Mouse (Mus musculus) cerebellum, adult 2 months (tissue): ENCODE measurements around the gene Tfr2. TPM values are rescaled to one million over a fixed set of nuclear protein-coding genes. Genes with fewer than 3 reads are reported as not detected.

Experiments
- DNase-seq, 2 experiments: peaks; one replicate each; pipeline ENCODE4 v3.0.0; 2021
- H3K27ac ChIP-seq: fragments of 200-500 bp; 2 replicates; pipeline ENCODE4 v1.5.1; 2012; ENCODE audit warnings: low read length, control low read depth, inconsistent platforms; ENCODE audit not compliant: insufficient read depth
- H3K27me3 ChIP-seq: fragments of 200-500 bp; 2 replicates; pipeline ENCODE4 v1.6.1; 2012; ENCODE audit warnings: inconsistent platforms, mild to moderate bottlenecking, low read length, moderate library complexity; ENCODE audit not compliant: control insufficient read depth, insufficient read depth
- H3K4me1 ChIP-seq: fragments of 200-500 bp; 2 replicates; pipeline ENCODE4 v1.6.1; 2011; ENCODE audit warnings: low read length; ENCODE audit not compliant: control insufficient read depth, insufficient read depth
- H3K4me3 ChIP-seq: fragments of 200-500 bp; replicated peaks from 2 replicates; pipeline ENCODE3; 2011; ENCODE audit warnings: mild to moderate bottlenecking, low read depth, low read length, control low read depth; ENCODE audit not compliant: insufficient read depth
- CTCF ChIP-seq: fragments of 200-500 bp; IDR thresholded peaks from 2 replicates; pipeline ENCODE4 v1.5.1; 2011; ENCODE audit warnings: low read depth, mild to moderate bottlenecking, control low read depth, low read length, moderate library complexity, borderline replicate concordance; ENCODE audit not compliant: insufficient read depth
- POLR2A ChIP-seq: fragments of 200-500 bp; IDR thresholded peaks from 2 replicates; pipeline ENCODE4 v1.6.1; 2011; ENCODE audit warnings: low read length, control low read depth, borderline replicate concordance; ENCODE audit not compliant: insufficient read depth
- WGBS: fragments of 180-500 bp; shearing (Covaris S2); methylation state at CpG from one replicate; pipeline ENCODE4 v1.1.7; 2018; 5-methylcytosine and 5-hydroxymethylcytosine counted together
- polyA plus RNA-seq: library from polyadenylated mRNA; depleted of rRNA; stranded (reverse); fragments of >200 nt; gene quantifications from 2 replicates; pipeline ENCODE4 v1.2.3, GENCODE M21; 2012

Gene Tfr2
- polyA plus RNA-seq, 1 experiment: 6.8 TPM

DNA sequence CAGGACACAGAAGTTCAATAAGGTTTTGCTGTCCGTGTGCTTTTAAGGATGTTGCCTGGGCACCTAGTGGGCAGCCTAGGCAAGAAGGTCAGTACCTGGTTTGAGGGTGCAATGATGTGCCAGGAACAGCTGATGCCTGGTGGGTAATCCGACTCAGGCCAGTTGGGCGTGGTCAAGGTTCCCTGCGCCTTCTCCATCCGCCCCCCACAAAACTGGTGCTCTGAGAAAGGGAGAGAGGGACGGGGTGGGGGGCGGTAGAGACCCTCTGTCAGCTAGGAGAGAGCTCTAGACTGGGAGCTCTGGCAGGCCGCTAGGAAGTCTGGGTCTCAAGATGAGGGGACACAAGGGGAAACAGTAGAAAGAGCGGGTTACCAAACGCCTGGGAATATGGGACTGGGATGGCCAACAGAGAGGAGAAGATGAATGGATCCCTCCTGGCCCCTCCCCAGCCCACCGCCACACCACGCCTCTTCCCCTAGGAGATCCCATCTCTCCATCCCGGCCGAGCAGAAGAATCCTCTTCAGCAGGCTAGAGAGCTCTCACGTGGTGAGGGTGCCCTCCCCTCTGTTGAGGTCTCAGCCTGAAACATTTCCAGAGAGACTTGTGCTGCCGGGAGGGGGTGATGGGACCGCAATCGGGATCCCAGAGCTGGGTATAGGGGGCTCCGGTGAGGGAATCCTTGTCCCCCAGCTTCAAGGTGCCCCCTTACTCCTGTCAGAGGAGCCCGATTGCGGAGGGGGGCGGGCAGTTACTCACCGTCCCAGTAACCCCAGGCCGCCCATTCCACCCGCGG is 38.4 kb downstream of the Tfr2 start:
- TF ChIP-seq POLR2A: no peak
- no peak for TF ChIP-seq CTCF
- 26% methylated on average over 26 of the region's 26 CpGs for WGBS
- Histone ChIP-seq H3K4me3 (no peak overlapping the region), H3K27me3 (no peaks in the 10 kb centered on the region), H3K4me1 (peaks cover 3% of the 10 kb centered on the region; the same call in 1 of the 2 replicates), H3K27ac (no peak overlapping the region)
- no peak for DNase-seq

DNA sequence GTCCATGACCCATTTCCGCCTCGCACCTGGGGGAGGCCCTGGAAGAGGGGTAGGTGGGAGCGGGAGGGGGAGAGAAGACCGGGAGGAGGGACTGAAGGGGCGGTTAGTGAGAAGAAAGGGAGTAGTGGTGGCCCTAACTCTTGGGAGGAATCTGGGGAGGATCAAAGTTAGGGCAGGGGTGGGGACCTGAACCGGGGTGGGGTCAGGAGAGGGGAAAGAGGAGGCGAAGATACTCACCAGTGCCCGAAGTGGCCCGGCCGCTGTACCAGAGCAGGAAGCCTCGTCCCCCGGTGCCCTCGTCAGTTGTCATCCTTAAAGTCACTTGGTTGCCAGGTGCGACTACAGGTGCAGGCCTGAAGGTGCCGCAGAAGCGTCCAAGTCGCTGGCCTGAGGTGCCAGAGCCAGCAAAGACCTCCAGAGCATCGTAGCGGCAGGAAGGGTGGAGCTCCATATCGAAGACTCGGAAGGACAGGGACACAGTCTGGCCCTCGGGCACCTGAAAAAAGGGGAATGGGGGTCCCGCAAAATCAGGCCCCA is 39.1 kb downstream of the Tfr2 start:
- TF ChIP-seq CTCF (no peak), POLR2A (no peak)
- H3K27ac ChIP-seq: no peak overlapping the region
- no peak for DNase-seq
- peaks cover 3% of the 10 kb centered on the region; the same call in 1 of the 2 replicates for H3K4me1 ChIP-seq
- WGBS: 29% methylated on average over 22 of the region's 23 CpGs
- no peak overlapping the region for H3K4me3 ChIP-seq
- no peaks in the 10 kb centered on the region for H3K27me3 ChIP-seq

DNA sequence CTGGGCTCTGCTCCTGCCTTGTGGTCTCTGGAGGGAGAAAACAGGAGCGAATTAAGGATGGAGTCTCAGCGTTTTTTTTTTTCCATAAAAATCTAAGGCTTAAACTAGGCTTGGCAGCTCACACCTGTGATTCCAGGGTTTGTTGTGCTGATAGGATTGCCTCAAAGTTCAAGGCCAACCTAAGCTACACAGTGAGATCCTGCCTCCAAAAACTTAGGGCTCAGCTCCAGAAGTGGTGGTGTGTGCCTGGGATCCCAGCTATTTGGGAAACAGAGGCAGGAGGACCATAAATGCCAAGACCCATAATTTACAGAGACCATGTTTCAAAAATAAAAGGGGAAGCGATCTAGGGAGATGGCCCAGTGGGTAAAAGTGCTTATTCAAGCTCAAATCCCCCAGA is 39.7 kb downstream of the Tfr2 start:
- TF ChIP-seq CTCF (no peak), POLR2A (no peak)

DNA sequence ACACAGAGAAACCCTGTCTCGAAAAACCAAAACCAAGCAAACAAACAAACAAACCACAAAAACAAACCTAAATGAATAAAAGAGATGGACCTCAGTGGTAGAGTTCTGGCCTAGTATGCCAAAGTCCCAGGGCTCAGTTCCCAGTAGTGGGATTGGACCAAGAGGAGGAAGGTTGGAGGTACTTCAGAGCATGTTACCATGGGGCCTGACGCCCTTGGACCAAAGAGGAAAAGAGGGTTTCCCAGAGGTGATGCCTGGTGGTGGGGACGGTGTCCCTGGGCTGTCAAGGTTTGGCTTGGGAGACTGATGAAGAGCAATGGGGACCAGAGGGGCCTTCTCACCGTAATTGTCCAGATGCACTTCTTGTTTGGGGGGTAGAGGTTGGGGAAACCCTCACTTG is 40.4 kb downstream of the Tfr2 start:
- H3K27me3 ChIP-seq: no peaks in the 10 kb centered on the region
- WGBS: 86% methylated on average over 4 of the region's 4 CpGs

More for the DNA sequence above, 39.7 kb downstream of the Tfr2 start:
- 73% methylated on average over 3 of the region's 3 CpGs for WGBS
- DNase-seq: no peak
- Histone ChIP-seq H3K27me3 (no peaks in the 10 kb centered on the region), H3K4me1 (peaks cover 3% of the 10 kb centered on the region; the same call in 1 of the 2 replicates), H3K27ac (no peak overlapping the region), H3K4me3 (no peak overlapping the region)

DNA sequence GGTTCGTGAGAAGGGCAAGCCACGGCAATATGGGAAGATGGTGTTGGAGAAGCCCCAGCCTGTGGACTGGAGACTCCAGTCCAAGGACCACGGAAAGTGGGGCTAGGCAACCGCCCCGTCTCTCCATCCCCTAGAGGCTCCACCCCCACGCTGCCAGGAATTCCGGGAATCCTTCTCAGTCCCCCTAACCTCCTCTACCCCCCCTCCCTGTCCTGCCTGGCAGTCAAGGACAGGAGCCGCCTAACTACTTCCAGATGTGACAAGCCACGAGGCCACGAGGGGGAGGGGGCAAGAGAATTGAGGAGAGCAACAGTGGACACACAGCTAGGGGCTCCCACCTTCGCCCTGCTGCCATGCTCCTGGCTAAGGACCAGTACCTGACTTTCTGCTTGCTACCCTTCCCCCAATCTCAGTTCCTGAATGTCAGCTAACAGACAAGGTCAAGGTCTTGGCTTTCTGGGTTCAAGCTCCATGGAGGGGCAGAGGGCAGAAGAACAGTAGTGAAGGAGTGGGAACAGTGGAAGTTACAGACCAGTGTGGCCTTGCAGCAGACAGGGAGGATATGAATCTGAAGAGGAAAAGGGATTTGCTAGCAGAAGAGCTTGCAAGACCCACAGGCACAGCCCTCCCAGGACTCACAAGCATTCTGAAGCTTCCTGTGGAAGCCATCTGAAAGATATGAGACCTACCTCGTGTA is 41.1 kb downstream of the Tfr2 start:
- TF ChIP-seq CTCF (no peak), POLR2A (no peak)
- H3K27ac ChIP-seq: no peak overlapping the region

More for the DNA sequence above, 40.4 kb downstream of the Tfr2 start:
- H3K4me1 ChIP-seq: peaks cover 3% of the 10 kb centered on the region; the same call in 1 of the 2 replicates
- H3K4me3 ChIP-seq: no peak overlapping the region
- TF ChIP-seq POLR2A (no peak), CTCF (no peak)
- DNase-seq: no peak
- no peak overlapping the region for H3K27ac ChIP-seq

GRCm38 (mm10) chr5:137611245-137611602 is 41.6 kb downstream of the Tfr2 start:
- 14% methylated on average over 6 of the region's 6 CpGs for WGBS
- no peak overlapping the region for H3K27ac ChIP-seq
- H3K4me3 ChIP-seq: no peak overlapping the region
- H3K27me3 ChIP-seq: no peaks in the 10 kb centered on the region
- TF ChIP-seq POLR2A: no peak
- no peak for TF ChIP-seq CTCF
- peaks cover 3% of the 10 kb centered on the region; the same call in 1 of the 2 replicates for H3K4me1 ChIP-seq
- DNase-seq: no peak

More for the DNA sequence above, 41.1 kb downstream of the Tfr2 start:
- no peaks in the 10 kb centered on the region for H3K27me3 ChIP-seq
- no peak for DNase-seq
- 25% methylated on average over 12 of the region's 12 CpGs for WGBS
- H3K4me1 ChIP-seq: peaks cover 3% of the 10 kb centered on the region; the same call in 1 of the 2 replicates
- H3K4me3 ChIP-seq: no peak overlapping the region

DNA sequence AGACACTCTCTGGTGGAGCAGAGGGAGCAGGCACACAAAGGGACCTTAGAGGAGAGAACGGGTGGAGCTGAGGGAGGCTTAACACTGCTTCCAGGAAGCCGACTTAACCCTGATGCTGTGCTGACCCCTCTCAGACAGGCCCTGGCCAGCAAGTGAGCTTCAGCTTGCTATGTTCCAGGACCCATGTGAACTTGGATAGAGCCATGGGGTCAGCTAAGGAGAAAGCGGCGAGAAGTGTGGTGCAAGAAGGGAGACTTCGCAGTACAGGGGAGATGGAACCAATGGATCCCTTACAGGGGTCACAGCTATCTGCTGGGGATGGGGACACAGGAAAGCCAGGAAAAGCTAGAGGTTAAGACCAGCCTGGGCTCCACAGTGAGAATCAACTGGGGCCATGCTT is 43.4 kb downstream of the Tfr2 start:
- Histone ChIP-seq H3K27ac (no peak overlapping the region), H3K4me3 (no peak overlapping the region), H3K4me1 (0 out of 2 replicates have a peak, but pooled peaks cover 2% of the 10 kb centered on the region), H3K27me3 (no peaks in the 10 kb centered on the region)
- WGBS: 71% methylated on average over 5 of the region's 5 CpGs
- no peak for DNase-seq
- TF ChIP-seq CTCF (no peak), POLR2A (no peak)
